Mouse (Mus musculus) adrenal gland, adult (tissue): ENCODE data around the gene Gm11492.

Experiments
- DNase-seq, 2 experiments: peaks; one replicate each; pipeline ENCODE4 v3.0.0; 2022 to 2023; ENCODE audit warnings: low spot score in 1 of 2; ENCODE audit not compliant: inconsistent age in 2 of 2

Gene Gm11492

GRCm38 (mm10) chr11:87578963-87579601, 12.6 kb downstream of the Gm11492 start:
- peak; percentile 38 to 65 for DNase-seq

GRCm38 (mm10) chr11:87579713-87580112, 13.3 kb downstream of the Gm11492 start:
- DNase-seq: peak in 1 of 2 experiments; percentile 32

GRCm38 (mm10) chr11:87580543-87581085, 14.2 kb downstream of the Gm11492 start:
- DNase-seq: peak in 1 of 2 experiments; percentile 31

- peak in 1 of 2 experiments; percentile 25 for DNase-seq
Measured at GRCm38 (mm10) chr11:87581161-87581865, 14.9 kb downstream of the Gm11492 start.

- peak; percentile 73 to 74 for DNase-seq
Measured at GRCm38 (mm10) chr11:87581933-87582710, 15.7 kb downstream of the Gm11492 start.

GRCm38 (mm10) chr11:87583291-87584034, 17.0 kb downstream of the Gm11492 start:
- DNase-seq: no peak

GRCm38 (mm10) chr11:87584711-87585505, 18.5 kb downstream of the Gm11492 start:
- DNase-seq: peak; percentile 3 to 62

- no peak for DNase-seq
Measured at GRCm38 (mm10) chr11:87587211-87587874, 20.9 kb downstream of the Gm11492 start.

GRCm38 (mm10) chr11:87589605-87590004, 23.2 kb downstream of the Gm11492 start:
- DNase-seq: peak in 1 of 2 experiments; percentile 50

- DNase-seq: peak; percentile 63 to 88
Measured at GRCm38 (mm10) chr11:87590841-87591525, 24.5 kb downstream of the Gm11492 start.

- peak; percentile 100 for DNase-seq
Measured at GRCm38 (mm10) chr11:87591526-87592353, 25.3 kb downstream of the Gm11492 start, which contains the start of gene Mtmr4. TSS of gene Mtmr4 (plus strand) at chr11:87592162.

GRCm38 (mm10) chr11:87592354-87592695, 25.9 kb downstream of the Gm11492 start:
- no peak for DNase-seq

- peak in 1 of 2 experiments; percentile 41 for DNase-seq
Measured at GRCm38 (mm10) chr11:87592713-87593598, 26.5 kb downstream of the Gm11492 start.

GRCm38 (mm10) chr11:87595327-87595841, 28.9 kb downstream of the Gm11492 start:
- DNase-seq: peak; percentile 93 to 96

- DNase-seq: no peak
Measured at GRCm38 (mm10) chr11:87595976-87596375, 29.5 kb downstream of the Gm11492 start.

GRCm38 (mm10) chr11:87596492-87596891, 30.0 kb downstream of the Gm11492 start:
- peak in 1 of 2 experiments; percentile 37 for DNase-seq

- DNase-seq: peak in 1 of 2 experiments; percentile 30
Measured at GRCm38 (mm10) chr11:87597061-87597460, 30.6 kb downstream of the Gm11492 start.
